Mouse (Mus musculus) embryonic facial prominence, embryonic 13.5 days (tissue): ENCODE results near the gene Bnip1. TPM values are rescaled to one million over a fixed set of nuclear protein-coding genes. Genes with fewer than 3 reads are reported as not detected.

ENCODE experiments used
- ATAC-seq: fragments of 200-750 bp; cut with Nextera tagmentation; 2 replicates; pipeline ENCODE4 v1.8.0; 2017; ENCODE audit warnings: low read depth; ENCODE audit not compliant: insufficient number of reproducible peaks, insufficient read depth, low FRiP score, low TSS enrichment
- H3K27ac ChIP-seq: fragments of 300-500 bp; sonication (generic); 2 replicates; pipeline ENCODE4 v1.5.1; 2015; ENCODE audit warnings: moderate library complexity, mild to moderate bottlenecking, inconsistent platforms
- H3K27me3 ChIP-seq: fragments of 300-500 bp; sonication (generic); 2 replicates; pipeline ENCODE4 v1.6.1; 2015; ENCODE audit warnings: mild to moderate bottlenecking, inconsistent platforms
- H3K36me3 ChIP-seq: fragments of 300-500 bp; sonication (generic); 2 replicates; pipeline ENCODE4 v1.6.1; 2015; ENCODE audit warnings: mild to moderate bottlenecking, inconsistent platforms
- H3K4me1 ChIP-seq: fragments of 300-500 bp; sonication (generic); 2 replicates; pipeline ENCODE4 v1.6.1; 2015; ENCODE audit warnings: inconsistent platforms
- H3K4me2 ChIP-seq: fragments of 300-500 bp; sonication (generic); 2 replicates; pipeline ENCODE4 v1.6.1; 2015; ENCODE audit warnings: moderate library complexity, mild to moderate bottlenecking, inconsistent platforms
- H3K4me3 ChIP-seq: fragments of 300-500 bp; sonication (generic); 2 replicates; pipeline ENCODE4 v1.5.1; 2015; ENCODE audit warnings: mild to moderate bottlenecking, inconsistent platforms
- H3K9ac ChIP-seq: fragments of 300-500 bp; sonication (generic); 2 replicates; pipeline ENCODE4 v1.6.1; 2015; ENCODE audit warnings: mild to moderate bottlenecking, inconsistent platforms
- H3K9me3 ChIP-seq: fragments of 300-500 bp; sonication (generic); 2 replicates; pipeline ENCODE4 v1.6.1; 2016; ENCODE audit warnings: inconsistent platforms
- WGBS: fragments of 180-500 bp; shearing (Covaris S2); methylation state at CpG from one replicate; pipeline ENCODE4 v1.1.7; 2015; ENCODE audit warnings: mixed read lengths; 5-methylcytosine and 5-hydroxymethylcytosine counted together
- polyA plus RNA-seq: library from polyadenylated mRNA; unstranded; fragments of >200 nt; fragmentation: Nextera tagmentation; extraction: Ambion mirVana; gene quantifications from 2 replicates; pipeline ENCODE4 v1.2.1, GENCODE M21; 2015

Gene Bnip1
- polyA plus RNA-seq, 1 experiment from 2014 or later: 64.3 TPM

DNA sequence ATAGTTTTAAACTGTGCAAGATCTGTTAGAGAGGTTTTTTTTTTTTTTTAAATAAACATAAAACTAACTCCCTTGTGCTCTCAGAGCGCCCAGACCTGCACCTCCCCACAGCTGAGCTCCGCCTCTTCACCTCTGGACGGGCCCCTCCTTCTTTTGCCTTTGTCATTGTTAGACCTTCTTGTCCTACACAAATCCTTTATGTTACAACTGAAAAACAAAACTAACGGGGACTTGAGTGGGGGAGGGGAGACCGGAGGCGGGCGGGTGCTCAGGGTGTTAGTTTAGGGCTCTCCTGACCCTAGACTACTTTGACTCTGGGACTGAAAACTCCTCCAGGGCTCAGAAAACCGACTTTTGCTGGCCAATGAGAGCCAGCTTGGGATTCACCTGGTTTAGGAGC, 55.1 kb downstream of the Bnip1 start:
- Histone ChIP-seq H3K4me2 (no peak overlapping the region), H3K4me3 (no peak overlapping the region), H3K9ac (no peak overlapping the region), H3K27me3 (peaks cover 92% of the 10 kb centered on the region), H3K9me3 (0 out of 2 replicates have a peak, but pooled peaks cover under 1% of the 10 kb centered on the region), H3K4me1 (peaks cover 15% of the 10 kb centered on the region), H3K36me3 (no peaks in the 10 kb centered on the region), H3K27ac (no peak overlapping the region)
- 7% methylated on average over 8 of the region's 8 CpGs for WGBS
- no peak for ATAC-seq

DNA sequence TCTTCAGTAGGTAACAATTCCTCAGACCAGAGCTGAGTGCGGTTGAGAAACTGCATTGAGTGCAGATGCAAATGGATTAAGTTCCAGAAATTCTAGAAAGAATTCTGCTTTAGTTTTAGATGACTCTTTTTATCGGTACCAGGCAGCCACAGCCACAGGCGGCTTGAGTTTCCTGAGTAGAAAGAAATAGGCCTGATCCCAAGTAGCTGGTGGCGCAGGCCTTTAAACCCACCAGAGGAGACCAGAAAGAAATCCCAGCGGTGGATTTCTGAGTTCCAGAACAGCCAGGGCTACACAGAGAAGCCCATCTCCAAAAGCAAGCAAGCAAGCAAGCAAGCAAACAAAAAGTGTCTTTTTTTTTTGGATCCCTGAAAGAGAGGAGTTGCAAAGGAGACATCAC, 55.5 kb downstream of the Bnip1 start:
- no peak overlapping the region for H3K4me3 ChIP-seq
- ATAC-seq: no peak
- H3K9me3 ChIP-seq: no peaks in the 10 kb centered on the region
- WGBS: 10% methylated on average over 5 of the region's 5 CpGs
- no peak overlapping the region for H3K4me2 ChIP-seq
- no peaks in the 10 kb centered on the region for H3K36me3 ChIP-seq
- no peak overlapping the region for H3K27ac ChIP-seq
- peaks cover 96% of the 10 kb centered on the region for H3K27me3 ChIP-seq
- peaks cover 20% of the 10 kb centered on the region for H3K4me1 ChIP-seq
- no peak overlapping the region for H3K9ac ChIP-seq

DNA sequence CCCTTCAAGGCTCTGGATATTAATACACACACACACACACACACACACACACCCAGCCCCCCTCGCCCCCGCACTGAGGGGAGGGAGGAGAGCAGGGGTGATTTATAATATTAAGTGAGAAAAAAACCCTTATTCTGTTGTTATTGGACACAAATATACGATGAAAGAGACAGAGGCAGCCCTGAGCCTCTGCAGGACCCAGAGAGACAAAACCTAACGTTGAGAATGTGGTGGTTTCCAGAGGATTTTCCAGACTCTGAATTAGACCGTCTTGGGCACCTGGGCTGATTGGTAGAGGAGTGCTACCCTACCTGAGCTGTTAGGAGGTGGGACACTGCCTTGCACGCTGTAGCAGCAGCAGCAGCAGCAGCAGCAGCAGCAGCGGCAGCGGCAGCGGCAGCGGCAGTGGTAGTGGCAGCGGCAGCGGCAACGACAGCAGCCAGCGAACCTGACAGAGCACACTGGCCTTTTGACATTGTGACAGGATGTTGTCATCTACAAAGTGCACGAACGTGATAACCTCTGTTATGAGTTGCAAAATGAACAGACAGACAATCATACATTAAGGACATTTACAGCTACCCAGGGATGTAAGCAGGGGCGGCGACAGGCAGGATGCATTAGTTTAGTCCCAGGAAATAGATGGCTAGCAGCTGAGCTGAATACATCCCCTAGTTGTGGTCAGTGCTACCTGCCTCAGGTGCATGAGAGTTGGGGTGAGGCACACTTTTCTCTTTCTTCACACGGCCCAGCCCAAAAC, 56.1 kb downstream of the Bnip1 start:
- 2% methylated on average over 19 of the region's 19 CpGs for WGBS
- no peak for ATAC-seq
- H3K9me3 ChIP-seq: no peaks in the 10 kb centered on the region
- H3K27me3 ChIP-seq: peaks cover 99% of the 10 kb centered on the region
- H3K4me3 ChIP-seq: no peak overlapping the region
- no peak overlapping the region for H3K27ac ChIP-seq
- H3K9ac ChIP-seq: no peak overlapping the region
- H3K4me2 ChIP-seq: no peak overlapping the region
- H3K4me1 ChIP-seq: peaks cover 20% of the 10 kb centered on the region
- H3K36me3 ChIP-seq: no peaks in the 10 kb centered on the region

DNA sequence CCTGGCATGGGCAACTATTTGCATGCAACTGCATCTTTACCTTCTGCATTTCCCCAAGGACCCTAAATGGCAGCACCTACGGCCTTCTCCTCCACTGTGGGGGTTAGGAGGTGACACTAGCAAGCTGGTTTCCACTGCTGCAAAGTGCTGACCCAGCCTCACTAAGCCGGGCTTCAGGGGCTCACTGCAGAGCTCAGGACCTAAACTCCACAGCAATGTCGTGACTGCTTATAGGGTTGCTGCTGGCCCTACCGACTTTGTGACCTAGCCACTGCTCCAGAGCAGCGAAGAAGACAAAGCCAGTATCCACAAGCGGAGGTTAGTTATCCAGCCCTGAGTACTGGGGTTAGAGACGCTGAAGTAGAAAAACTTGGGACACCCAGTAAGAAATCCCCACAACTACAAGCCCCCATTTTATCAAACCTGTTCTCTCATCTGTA, 56.7 kb downstream of the Bnip1 start:
- 2% methylated on average over 7 of the region's 7 CpGs for WGBS
- Histone ChIP-seq H3K27ac (no peak overlapping the region), H3K9ac (no peak overlapping the region), H3K4me1 (peaks cover 20% of the 10 kb centered on the region), H3K4me2 (no peak overlapping the region), H3K36me3 (no peaks in the 10 kb centered on the region), H3K4me3 (no peak overlapping the region), H3K27me3 (peaks cover 99% of the 10 kb centered on the region), H3K9me3 (no peaks in the 10 kb centered on the region)
- ATAC-seq: no peak

DNA sequence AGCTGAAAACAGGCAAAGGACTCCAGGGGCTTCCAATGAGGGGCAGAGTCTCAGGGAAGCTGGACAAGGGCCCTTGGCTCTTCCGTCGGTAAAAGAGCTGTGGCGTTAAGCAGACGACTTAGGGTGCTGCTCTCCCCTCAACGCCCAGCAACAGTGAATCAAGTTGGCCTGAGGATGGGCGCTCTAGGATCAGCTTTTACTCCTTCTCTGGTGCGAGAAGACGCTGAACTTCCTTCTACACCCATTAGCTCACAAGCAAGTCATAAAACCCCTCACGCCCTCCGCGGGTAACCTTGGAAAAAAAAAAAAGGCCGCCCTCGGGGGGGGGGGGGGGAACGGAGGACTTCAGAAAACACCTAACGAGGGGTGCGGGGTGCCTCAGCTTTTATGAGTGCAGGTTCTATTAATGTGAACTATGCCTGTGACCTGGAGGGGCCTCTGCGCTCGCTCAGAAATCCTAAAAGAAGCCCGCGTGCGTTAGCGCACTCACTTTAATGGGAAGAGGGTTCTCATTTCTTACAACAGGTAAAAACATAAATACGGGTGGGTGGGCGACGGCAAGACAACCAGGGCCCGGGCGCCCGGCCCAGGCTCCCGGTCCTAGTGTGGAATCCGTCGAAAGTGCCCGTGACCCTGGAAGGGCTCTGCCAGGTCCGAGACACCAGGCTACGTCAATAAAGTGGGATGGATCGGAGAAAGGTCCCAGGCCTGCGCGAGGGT, 57.5 kb downstream of the Bnip1 start:
- WGBS: 2% methylated on average over 37 of the region's 37 CpGs
- Histone ChIP-seq H3K27ac (no peak overlapping the region), H3K9ac (no peak overlapping the region), H3K4me1 (peaks cover 20% of the 10 kb centered on the region), H3K9me3 (no peaks in the 10 kb centered on the region), H3K4me3 (peak overlapping the region; percentile 34), H3K27me3 (peaks cover 100% of the 10 kb centered on the region), H3K4me2 (no peak overlapping the region), H3K36me3 (no peaks in the 10 kb centered on the region)
- no peak for ATAC-seq

DNA sequence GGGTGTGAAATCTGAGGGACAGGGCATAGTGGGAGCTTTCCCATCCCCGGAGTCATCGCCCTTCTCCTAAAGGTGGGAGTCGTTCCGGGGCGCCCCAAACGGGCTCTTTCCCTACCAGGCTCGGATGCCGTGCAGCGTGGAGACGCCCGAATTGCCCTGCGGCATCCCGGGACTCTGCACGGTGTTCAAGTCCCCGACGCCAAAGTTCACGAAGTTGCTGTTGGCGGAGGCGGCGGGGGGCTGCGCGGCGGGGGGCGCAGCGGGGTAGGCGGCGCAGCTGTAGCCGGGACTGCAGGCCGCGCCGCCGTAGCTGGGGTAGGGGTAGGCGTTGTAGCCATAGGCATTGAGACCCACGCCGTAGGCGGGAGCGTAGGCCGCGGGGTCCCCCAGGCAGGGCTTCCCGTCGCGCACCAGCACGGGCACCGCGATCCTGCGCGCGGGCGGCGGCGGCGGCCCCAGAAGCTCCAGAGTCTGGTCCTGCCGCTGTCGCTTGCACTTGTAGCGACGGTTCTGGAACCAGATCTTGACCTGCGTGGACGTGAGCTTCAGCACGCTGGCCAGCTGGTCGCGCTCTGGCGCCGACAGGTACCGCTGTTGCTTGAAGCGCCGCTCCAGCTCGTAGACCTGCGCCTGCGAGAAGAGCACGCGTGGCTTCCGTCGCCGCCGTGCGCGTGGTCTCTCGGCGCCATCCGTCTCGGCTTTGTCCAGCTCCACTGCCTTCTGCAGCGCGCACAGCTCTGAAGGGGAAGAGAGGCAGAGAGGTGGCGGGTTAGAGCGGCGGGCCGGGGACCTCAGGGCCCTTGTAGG, 58.2 kb downstream of the Bnip1 start:
- no peak for ATAC-seq
- Histone ChIP-seq H3K27ac (no peak overlapping the region), H3K4me1 (peaks cover 20% of the 10 kb centered on the region), H3K9ac (0 out of 2 replicates have a peak overlapping the region, but pooled peaks have one; percentile 40), H3K9me3 (no peaks in the 10 kb centered on the region), H3K27me3 (peaks cover 100% of the 10 kb centered on the region), H3K36me3 (no peaks in the 10 kb centered on the region), H3K4me2 (peak overlapping the region; percentile 51), H3K4me3 (peak overlapping the region; percentile 34)
- WGBS: under 1% methylated on average over 87 of the region's 87 CpGs

DNA sequence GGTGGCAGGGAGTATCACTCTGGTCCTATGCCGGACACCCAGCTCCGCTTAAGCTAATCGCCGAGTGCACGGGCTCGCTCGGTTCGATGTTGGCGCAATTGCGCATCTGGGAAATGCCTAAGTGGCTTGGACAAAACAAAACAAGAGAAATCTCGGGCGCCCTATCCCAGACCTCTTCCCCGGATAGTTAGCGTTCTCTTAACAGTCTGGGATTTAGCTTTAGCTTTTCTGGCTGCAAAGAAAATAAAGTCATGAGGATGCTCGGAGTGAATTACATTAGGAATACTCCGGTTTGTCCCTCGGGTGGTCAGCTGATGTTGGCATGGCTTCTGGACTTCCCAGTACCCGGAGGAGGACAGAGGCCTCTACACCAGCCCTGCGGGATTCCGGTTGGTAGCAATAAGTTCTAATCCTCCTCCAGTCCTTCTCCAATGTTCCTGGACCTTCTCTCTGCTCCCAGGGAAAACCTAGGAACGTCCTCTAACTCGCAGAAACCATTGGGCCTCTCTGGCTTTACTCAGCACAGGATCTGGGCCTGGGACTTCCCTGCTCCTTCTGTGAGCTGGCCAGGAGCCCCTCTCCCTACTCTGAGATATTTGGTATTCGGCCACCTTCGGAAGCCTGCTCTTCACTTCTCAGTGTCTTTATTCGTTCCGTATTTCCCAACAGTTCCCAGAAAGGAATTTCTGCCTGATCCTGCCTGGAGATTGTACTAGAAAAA, 59.0 kb downstream of the Bnip1 start:
- Histone ChIP-seq H3K27me3 (peaks cover 100% of the 10 kb centered on the region), H3K27ac (no peak overlapping the region), H3K9ac (0 out of 2 replicates have a peak overlapping the region, but pooled peaks have one; percentile 40), H3K4me3 (peak overlapping the region; percentile 34), H3K4me2 (peak overlapping the region; percentile 51), H3K9me3 (no peaks in the 10 kb centered on the region), H3K4me1 (peaks cover 24% of the 10 kb centered on the region), H3K36me3 (no peaks in the 10 kb centered on the region)
- no peak for ATAC-seq
- WGBS: 1% methylated on average over 26 of the region's 26 CpGs

DNA sequence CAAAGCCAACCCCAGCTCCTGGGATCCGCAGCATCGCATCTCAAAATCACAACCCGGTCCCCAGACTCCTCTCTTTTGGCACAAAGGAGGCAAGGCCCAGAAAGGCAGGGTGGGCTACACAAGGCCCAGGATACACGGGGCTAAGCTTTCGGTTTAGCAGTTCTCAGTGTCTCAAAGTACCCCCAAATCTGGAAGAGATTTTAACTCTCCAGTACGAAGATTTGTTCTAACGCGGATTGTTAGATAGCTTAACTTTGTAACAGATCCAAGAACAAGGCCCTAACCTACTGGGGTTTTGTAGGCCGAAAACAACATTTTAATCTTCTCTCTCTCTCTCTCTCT, 59.5 kb downstream of the Bnip1 start:
- ATAC-seq: no peak
- Histone ChIP-seq H3K4me3 (no peak overlapping the region), H3K9ac (no peak overlapping the region), H3K9me3 (no peaks in the 10 kb centered on the region), H3K27ac (no peak overlapping the region), H3K27me3 (peaks cover 100% of the 10 kb centered on the region), H3K36me3 (no peaks in the 10 kb centered on the region), H3K4me2 (no peak overlapping the region), H3K4me1 (peaks cover 24% of the 10 kb centered on the region)
- WGBS: 6% methylated on average over 9 of the region's 9 CpGs

DNA sequence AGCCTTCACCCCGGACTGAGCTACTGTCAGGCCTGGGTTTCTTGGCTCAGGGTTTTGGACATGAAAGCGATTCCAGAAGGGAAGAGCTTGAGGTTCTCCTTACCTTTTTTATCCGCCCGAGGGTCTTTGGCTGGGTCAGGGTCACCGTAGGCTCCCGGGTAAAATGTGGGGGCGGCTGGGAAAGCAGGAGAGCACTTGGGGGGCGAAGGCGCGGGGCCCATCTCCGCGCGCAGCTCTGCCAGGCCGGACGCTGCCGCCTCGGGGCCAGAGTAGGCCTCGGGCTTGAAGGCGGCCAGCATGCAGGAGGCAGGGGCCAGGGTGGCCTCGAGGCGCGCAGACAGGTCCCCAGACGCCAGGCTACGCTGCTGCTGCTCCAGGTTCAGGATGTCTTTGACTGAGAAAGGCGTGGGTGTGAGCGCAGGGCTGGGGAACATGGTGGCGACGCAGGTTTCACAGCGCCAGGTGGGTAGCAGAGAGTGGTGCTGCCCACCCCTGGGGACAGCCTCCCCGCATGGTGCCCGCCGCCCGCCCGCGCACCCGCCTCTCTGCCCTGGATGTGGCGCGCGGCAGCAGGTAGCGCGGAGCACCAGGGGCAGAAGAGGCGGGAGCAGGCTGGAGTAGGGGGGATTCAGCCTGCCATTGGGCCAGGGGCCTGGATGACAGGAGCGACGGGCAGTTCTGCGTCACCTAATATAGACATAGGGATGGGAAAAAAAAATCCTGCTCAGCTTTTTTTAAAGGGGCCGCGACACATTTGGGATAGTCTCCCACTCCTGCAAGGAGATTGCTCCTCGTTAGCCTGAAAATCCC, 60.3 kb downstream of the Bnip1 start:
- no peak for ATAC-seq
- Histone ChIP-seq H3K9me3 (no peaks in the 10 kb centered on the region), H3K27ac (no peak overlapping the region), H3K36me3 (no peaks in the 10 kb centered on the region), H3K4me3 (peak overlapping the region; percentile 20; the same call in 1 of the 2 replicates), H3K27me3 (peaks cover 99% of the 10 kb centered on the region), H3K4me1 (peaks cover 22% of the 10 kb centered on the region), H3K4me2 (peak overlapping the region; percentile 34), H3K9ac (no peak overlapping the region)
- WGBS: under 1% methylated on average over 48 of the region's 48 CpGs

DNA sequence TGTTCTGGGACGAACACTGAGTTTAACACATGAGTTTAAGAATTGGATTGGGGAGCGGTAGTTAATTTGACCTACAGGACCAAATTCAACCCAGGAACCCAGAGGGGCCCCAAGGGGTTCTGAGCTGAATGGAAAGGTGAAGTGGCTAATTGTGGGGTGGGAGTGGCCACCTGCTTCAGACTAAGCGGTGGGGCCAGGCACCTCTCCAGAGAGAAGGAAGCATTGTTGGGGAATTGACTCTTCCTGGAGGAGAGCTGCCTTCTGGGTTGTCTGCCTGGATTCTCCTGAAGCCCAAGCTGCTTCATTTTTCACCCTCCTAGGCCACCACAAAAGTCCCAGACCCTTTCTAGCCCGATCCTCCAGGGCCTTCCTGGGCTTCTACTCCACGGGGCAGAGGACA, 61.1 kb downstream of the Bnip1 start:
- no peaks in the 10 kb centered on the region for H3K9me3 ChIP-seq
- WGBS: 4% methylated on average over 5 of the region's 5 CpGs
- H3K4me2 ChIP-seq: no peak overlapping the region
- H3K9ac ChIP-seq: no peak overlapping the region
- peaks cover 21% of the 10 kb centered on the region for H3K4me1 ChIP-seq
- no peak overlapping the region for H3K4me3 ChIP-seq
- H3K36me3 ChIP-seq: no peaks in the 10 kb centered on the region
- peaks cover 95% of the 10 kb centered on the region for H3K27me3 ChIP-seq
- H3K27ac ChIP-seq: no peak overlapping the region
- ATAC-seq: no peak
